8 mouse cellular contexts compared by ENCODE assay signal in genomic region chr3:144616654-144617425, GRCm38 (mm10). TPM values are rescaled to one million over a fixed set of nuclear protein-coding genes. Genes with fewer than 3 reads are reported as not detected.
DNase-seq lines count a peak whose midpoint lies in the region; ATAC-seq and TF ChIP-seq lines count a peak whose summit lies in the region.

No protein-coding gene starts in this region.

- peak; percentile 98 for TF ChIP-seq CTCF in kidney, postnatal 0 days (IDR thresholded peaks at IDR 0.05; ENCODE audit: low read depth)
- TF ChIP-seq CTCF in liver, adult 2 months (IDR thresholded peaks at IDR 0.05; ENCODE audit: low read depth, low read length) = peak; percentile 87

- H3K4me1 ChIP-seq in heart, embryonic 13.5 days = peaks cover 53% of the 10 kb centered on the region
- H3K4me1 ChIP-seq in kidney, postnatal 0 days (replicated peaks; ENCODE audit: insufficient read depth, low read length) = 0 out of 2 replicates have a peak, but pooled peaks cover 10% of the 10 kb centered on the region
- peaks cover 4% of the 10 kb centered on the region for H3K4me1 ChIP-seq in liver, adult 2 months (ENCODE audit: control insufficient read depth, insufficient read depth, low read length)

- no peaks in the 10 kb centered on the region for H3K27me3 ChIP-seq in heart, embryonic 13.5 days (replicated peaks)
- H3K27me3 ChIP-seq in kidney, postnatal 0 days (ENCODE audit: insufficient read depth, low read length) = no peaks in the 10 kb centered on the region
- H3K27me3 ChIP-seq in liver, adult 2 months (ENCODE audit: control insufficient read depth, insufficient read depth, low read length) = no peaks in the 10 kb centered on the region
- no peaks in the 10 kb centered on the region for H3K27me3 ChIP-seq in myocyte (ENCODE audit: control insufficient read depth, insufficient read depth, insufficient read length)

- H3K9me3 ChIP-seq in heart, embryonic 13.5 days = peaks cover 6% of the 10 kb centered on the region; the same call in 1 of the 2 replicates
- no peaks in the 10 kb centered on the region for H3K9me3 ChIP-seq in kidney, postnatal 0 days (replicated peaks; ENCODE audit: low read length)

- no peak for TF ChIP-seq POLR2A in liver, adult 2 months (IDR thresholded peaks at IDR 0.05; ENCODE audit: extremely low read depth, insufficient read depth, low read length)
- TF ChIP-seq POLR2A in myocyte (IDR thresholded peaks at IDR 0.05; ENCODE audit: insufficient read length, low read depth) = no peak

- H3K4me2 ChIP-seq in heart, embryonic 13.5 days = peak overlapping the region; percentile 55
- H3K4me2 ChIP-seq in kidney, postnatal 0 days (ENCODE audit: low read length) = no peak overlapping the region; the same call in 1 of the 2 replicates
- H3K4me2 ChIP-seq in myocyte (ENCODE audit: low read depth) = peak overlapping the region; percentile 50

- 72% methylated on average over 8 of the region's 8 CpGs for WGBS in heart, embryonic 13.5 days
- 66% methylated on average over 8 of the region's 8 CpGs for WGBS in kidney, postnatal 0 days
- WGBS in liver, adult 2 months = 67% methylated on average over 8 of the region's 8 CpGs

- no peaks in the 10 kb centered on the region for H3K36me3 ChIP-seq in heart, embryonic 13.5 days
- no peaks in the 10 kb centered on the region for H3K36me3 ChIP-seq in kidney, postnatal 0 days (ENCODE audit: insufficient read depth, low read length)
- H3K36me3 ChIP-seq in liver, adult 2 months (ENCODE audit: control insufficient read depth, insufficient read depth, low read length) = no peaks in the 10 kb centered on the region
- no peaks in the 10 kb centered on the region for H3K36me3 ChIP-seq in myocyte (ENCODE audit: control insufficient read depth, insufficient read depth)

- DNase-seq in CD4-positive helper T cell, adult 2 months (ENCODE audit: low read depth, low spot score) = peak; percentile 55
- peak; percentile 51 for DNase-seq in brain, embryonic 18.5 days (ENCODE audit: low read depth, low spot score)
- DNase-seq in kidney, postnatal 0 days (ENCODE audit: low spot score) = peak; percentile 95
- peak; percentile 58 for DNase-seq in liver, adult 2 months (ENCODE audit: extremely low read depth, low read depth, low spot score)
- DNase-seq in spleen, postnatal 4 days (ENCODE audit: low spot score in 2 of 2) = peak; percentile 80 to 91

- H3ac ChIP-seq in myocyte (ENCODE audit: control insufficient read depth, insufficient read length) = no peak overlapping the region

- no peaks in the 10 kb centered on the region for H3K79me2 ChIP-seq in liver, adult 2 months (ENCODE audit: control insufficient read depth, insufficient read depth, low read length)
- no peaks in the 10 kb centered on the region for H3K79me2 ChIP-seq in myocyte (ENCODE audit: control insufficient read depth, insufficient read depth)

- H3K27ac ChIP-seq in heart, embryonic 13.5 days (replicated peaks) = peak overlapping the region; percentile 68
- peak overlapping the region; percentile 48; the same call in 1 of the 2 replicates for H3K27ac ChIP-seq in kidney, postnatal 0 days
- H3K27ac ChIP-seq in liver, adult 2 months (replicated peaks; ENCODE audit: insufficient read depth, low read depth, low read length) = no peak overlapping the region

- H3K4me3 ChIP-seq in heart, embryonic 13.5 days = no peak overlapping the region
- H3K4me3 ChIP-seq in kidney, postnatal 0 days (replicated peaks; ENCODE audit: low read depth, low read length) = no peak overlapping the region
- H3K4me3 ChIP-seq in liver, adult 2 months (ENCODE audit: insufficient read depth, low read depth, low read length) = no peak overlapping the region
- no peak overlapping the region for H3K4me3 ChIP-seq in myocyte

- peak overlapping the region; percentile 58; the same call in 1 of the 2 replicates for H3K9ac ChIP-seq in heart, embryonic 13.5 days
- H3K9ac ChIP-seq in kidney, postnatal 0 days (ENCODE audit: low read depth, low read length) = no peak overlapping the region
- no peak overlapping the region for H3K9ac ChIP-seq in liver, adult 2 months (ENCODE audit: low read depth, low read length)

- peak; percentile 98 for ATAC-seq in erythroid progenitor cell, adult 5-6 weeks (replicated peaks; ENCODE audit: low FRiP score, poor library complexity, severe bottlenecking)
- ATAC-seq in heart, embryonic 13.5 days (ENCODE audit: extremely low read depth, insufficient number of reproducible peaks, low FRiP score, low TSS enrichment) = peak; percentile 51; the same call in 1 of the 2 replicates
- peak; percentile 76 for ATAC-seq in kidney, postnatal 0 days (replicated peaks; ENCODE audit: low FRiP score, low read depth)

TF ChIP-seq in myocyte, 11 proteins besides CTCF, POLR2A, EP300 and RAD21:
- peak; percentile 40 to 84 (median 63) for TF ChIP-seq MYOG (IDR thresholded peaks at IDR 0.05; ENCODE audit: control insufficient read depth in 1 of 3, insufficient read depth in 1 of 3, insufficient read length in 2 of 3, low read depth in 2 of 3)
- peak; percentile 57 to 88 (median 88) for TF ChIP-seq MYOD1 (IDR thresholded peaks at IDR 0.05; ENCODE audit: control insufficient read depth in 1 of 3, insufficient read length in 2 of 3, low read depth in 2 of 3)
- no peak for TF ChIP-seq TCF3 (IDR thresholded peaks at IDR 0.05; ENCODE audit: insufficient read length, low read depth)
- no peak for TF ChIP-seq USF1 (IDR thresholded peaks at IDR 0.05; ENCODE audit: low read depth)

RNA-seq across cellular contexts. Expression of gene Selenof, which starts 46.7 kb away (rescaled TPM):
- 253 and 262 TPM in 2 replicates for total RNA-seq in erythroid progenitor cell, adult 5-6 weeks (2015; ENCODE audit: low replicate concordance)
- total RNA-seq in erythroid progenitor cell, adult 5-6 weeks (2017; ENCODE audit: low replicate concordance) = 206 and 298 TPM in 2 replicates
- 425 and 459 TPM in 2 replicates for polyA plus RNA-seq in heart, embryonic 13.5 days (2015; fragmentation: Nextera tagmentation; extraction: Ambion mirVana)
- 840 and 861 TPM in 2 replicates for polyA plus RNA-seq in kidney, postnatal 0 days (2015; fragmentation: Nextera tagmentation; extraction: Ambion mirVana)
- total RNA-seq in liver, adult 2 months (2014; rRNA removed) = 314 and 385 TPM in 2 replicates
- 176 and 235 TPM in 2 replicates for polyA plus RNA-seq in liver, adult 2 months (2012; rRNA removed)
- polyA plus RNA-seq in myocyte (2012; fragmentation: generic; extraction: Trizol) = 264 TPM

RNA-seq across cellular contexts. Expression of gene Hs2st1, which starts 46.9 kb away (rescaled TPM):
- total RNA-seq in erythroid progenitor cell, adult 5-6 weeks (2015; ENCODE audit: low replicate concordance) = 7.5 and 10.5 TPM in 2 replicates
- total RNA-seq in erythroid progenitor cell, adult 5-6 weeks (2017; ENCODE audit: low replicate concordance) = 13.1 and 13.2 TPM in 2 replicates
- 6.8 TPM in 2 replicates for polyA plus RNA-seq in heart, embryonic 13.5 days (2015; fragmentation: Nextera tagmentation; extraction: Ambion mirVana)
- 9.7 and 10.4 TPM in 2 replicates for polyA plus RNA-seq in kidney, postnatal 0 days (2015; fragmentation: Nextera tagmentation; extraction: Ambion mirVana)
- total RNA-seq in liver, adult 2 months (2014; rRNA removed) = 5.4 and 6.0 TPM in 2 replicates
- 1.9 and 2.0 TPM in 2 replicates for polyA plus RNA-seq in liver, adult 2 months (2012; rRNA removed)
- 16.2 TPM for polyA plus RNA-seq in myocyte (2012; fragmentation: generic; extraction: Trizol)
